Mouse (Mus musculus) right cerebral cortex, postnatal 4 days (tissue): ENCODE data around the gene Gm3317.
"Not testable (repeated sequence)": the region's sequence is repeated elsewhere in the genome, so short reads cannot be mapped to it uniquely, and the experiment has no call there.

Experiments
- DNase-seq: peaks from one replicate; pipeline ENCODE4 v3.0.0-alpha.2; 2022

Gm3317 gene

DNA sequence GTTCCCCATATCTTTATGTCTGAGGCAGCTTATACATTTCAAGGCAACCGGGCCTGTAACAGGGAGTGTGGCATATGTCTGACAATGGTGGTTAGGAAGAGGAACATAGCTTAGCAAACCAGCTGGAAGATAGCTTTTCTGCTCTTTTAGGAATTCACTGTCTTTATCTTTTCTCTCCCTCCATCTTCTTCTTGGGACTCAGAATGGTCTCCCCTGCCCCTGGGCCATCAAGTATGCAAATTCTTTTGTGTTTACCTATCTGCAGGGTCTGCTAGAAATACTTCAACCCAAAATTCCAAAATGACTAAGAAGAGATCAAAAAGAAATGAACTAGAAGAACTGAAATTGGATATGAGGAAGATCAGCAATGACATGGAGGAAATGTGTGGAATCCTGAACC lies at the start of gene Gm3317:
Gm3317 (plus strand) TSS at position 301 of the 400 bp plus-strand sequence.
- not testable (repeated sequence) for DNase-seq

DNA sequence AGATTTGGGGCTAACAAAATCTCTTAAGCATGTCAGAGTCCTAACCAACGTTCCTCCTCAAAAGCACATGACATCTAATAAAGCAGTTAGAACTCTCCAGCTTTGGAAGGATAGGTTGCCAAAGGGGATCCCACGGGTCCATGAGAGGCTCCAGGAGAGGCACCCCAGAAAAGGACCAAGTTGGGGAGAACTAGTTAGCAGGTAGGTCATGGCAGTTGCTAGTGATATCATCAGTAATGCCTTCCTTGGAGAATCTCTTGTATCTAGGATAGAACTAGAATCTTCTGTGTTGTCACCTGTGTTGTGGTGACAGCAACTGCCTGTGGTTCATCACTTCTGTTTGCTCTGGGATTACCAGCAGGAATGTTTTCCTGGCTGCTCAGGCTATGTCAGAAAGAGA lies 33.1 kb upstream of the Gm3317 start, which contains the start of gene Gm8279:
Gm8279 (plus strand) TSS at position 301 of the 400 bp plus-strand sequence.
- not testable (repeated sequence) for DNase-seq

DNA sequence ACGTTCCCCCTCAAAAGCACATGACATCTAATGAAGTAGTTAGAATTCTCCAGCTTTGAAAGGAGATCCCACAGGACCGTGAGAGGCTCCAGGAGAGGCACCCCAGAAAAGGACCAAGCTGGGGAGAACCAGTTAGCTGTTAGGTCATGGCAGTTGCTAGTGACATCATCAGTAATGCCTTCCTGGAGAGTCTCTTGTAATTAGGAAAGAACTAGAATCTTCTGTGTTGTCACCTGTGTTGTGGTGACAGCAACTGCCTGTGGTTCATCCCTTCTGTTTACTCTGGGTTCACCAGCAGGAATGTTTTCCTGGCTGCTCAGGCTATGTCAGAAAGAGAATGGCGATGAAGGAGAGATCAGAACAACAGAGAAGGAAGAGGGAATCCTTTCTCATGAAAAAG lies 21.2 kb downstream of the Gm3317 start, which contains the start of gene Gm8271:
Gm8271 (plus strand) TSS at position 301 of the 400 bp plus-strand sequence.
- DNase-seq, result not testable (repeated sequence)
